Mouse (Mus musculus) cerebellum, postnatal 10 days (tissue): Measurements from ENCODE around the gene Cnih2.
A peak's percentile ranks its signal among the peaks of the same experiment; 100 is the strongest.
"Not testable (repeated sequence)": the region's sequence is repeated elsewhere in the genome, so short reads cannot be mapped to it uniquely, and the experiment has no call there.

Source experiments
- DNase-seq, 2 experiments: peaks; one replicate each; pipeline ENCODE4 v3.0.0; 2021; ENCODE audit warnings: mixed read lengths in 2 of 2

The Cnih2 gene

DNA sequence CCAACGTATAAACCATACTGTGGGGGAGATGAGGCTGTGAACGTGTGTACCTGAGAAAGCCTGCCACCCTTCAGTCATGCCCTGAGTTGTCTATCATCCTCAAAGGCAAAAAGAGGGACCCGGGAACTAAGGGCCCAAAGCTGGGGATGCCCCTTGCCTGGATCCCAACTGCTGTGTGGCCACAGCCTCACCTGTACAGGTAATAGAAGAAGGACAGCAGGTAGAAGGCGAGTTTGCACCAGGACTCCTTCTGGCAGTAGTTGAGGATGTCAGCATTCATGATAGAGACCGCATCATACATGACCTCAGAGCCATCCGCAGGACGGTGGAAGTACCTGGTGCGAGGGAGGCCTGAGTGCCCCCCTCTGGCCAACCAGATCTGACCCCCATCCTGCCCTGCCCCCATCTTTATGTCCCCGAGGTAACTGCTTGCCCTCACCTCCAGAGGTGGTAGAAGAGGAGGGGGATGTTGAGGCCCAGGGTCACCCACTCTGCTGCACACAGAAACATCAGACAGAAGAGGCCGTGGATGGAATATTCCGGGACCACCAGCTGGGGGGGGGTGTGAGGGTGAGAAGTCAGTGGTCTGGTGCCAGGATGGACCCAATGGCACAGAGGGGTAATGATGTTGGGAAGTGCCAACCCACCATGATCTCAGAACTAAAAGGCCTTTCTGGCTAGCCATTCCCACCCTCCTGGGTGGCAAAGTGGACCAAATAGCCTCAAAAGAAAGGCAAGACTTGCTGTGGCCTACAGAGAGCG lies 4.7 kb downstream of the Cnih2 start:
- DNase-seq, result peak; percentile 59 to 66

DNA sequence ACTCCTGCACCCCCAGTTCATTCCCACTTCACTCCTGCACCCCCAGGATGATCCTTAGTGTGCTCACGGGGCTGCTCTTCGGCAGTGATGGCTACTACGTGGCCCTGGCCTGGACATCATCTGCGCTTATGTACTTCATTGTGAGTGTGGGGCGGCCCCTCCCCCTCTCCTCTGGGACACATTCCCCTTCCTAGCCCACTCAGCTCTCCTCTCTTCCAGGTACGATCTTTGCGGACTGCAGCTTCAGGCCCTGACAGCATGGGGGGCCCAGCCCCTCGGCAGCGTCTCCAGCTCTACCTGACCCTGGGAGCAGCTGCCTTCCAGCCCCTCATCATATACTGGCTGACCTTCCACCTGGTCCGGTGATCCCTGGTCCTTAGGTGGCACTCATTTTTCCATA lies 6.2 kb downstream of the Cnih2 start:
- no peak for DNase-seq

DNA sequence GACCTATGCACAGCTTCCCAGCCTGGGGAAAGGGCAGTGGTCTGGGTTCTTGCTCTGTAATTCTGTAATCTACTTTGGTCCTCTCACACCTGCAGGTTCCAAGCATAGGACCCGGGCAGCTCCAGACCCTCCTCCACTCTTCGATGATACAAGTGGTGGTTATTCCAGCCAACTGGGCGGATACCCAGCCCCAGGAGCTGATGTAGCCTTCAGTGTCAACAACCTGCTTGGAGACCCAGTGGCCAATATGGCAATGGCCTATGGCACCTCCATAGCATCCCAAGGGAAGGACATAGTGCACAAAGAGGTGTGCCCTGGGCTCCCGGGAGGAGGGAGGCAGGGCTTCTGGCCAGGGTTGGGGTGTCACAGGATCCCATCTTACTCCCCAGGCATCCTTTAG lies 9.0 kb downstream of the Cnih2 start:
- no peak for DNase-seq

DNA sequence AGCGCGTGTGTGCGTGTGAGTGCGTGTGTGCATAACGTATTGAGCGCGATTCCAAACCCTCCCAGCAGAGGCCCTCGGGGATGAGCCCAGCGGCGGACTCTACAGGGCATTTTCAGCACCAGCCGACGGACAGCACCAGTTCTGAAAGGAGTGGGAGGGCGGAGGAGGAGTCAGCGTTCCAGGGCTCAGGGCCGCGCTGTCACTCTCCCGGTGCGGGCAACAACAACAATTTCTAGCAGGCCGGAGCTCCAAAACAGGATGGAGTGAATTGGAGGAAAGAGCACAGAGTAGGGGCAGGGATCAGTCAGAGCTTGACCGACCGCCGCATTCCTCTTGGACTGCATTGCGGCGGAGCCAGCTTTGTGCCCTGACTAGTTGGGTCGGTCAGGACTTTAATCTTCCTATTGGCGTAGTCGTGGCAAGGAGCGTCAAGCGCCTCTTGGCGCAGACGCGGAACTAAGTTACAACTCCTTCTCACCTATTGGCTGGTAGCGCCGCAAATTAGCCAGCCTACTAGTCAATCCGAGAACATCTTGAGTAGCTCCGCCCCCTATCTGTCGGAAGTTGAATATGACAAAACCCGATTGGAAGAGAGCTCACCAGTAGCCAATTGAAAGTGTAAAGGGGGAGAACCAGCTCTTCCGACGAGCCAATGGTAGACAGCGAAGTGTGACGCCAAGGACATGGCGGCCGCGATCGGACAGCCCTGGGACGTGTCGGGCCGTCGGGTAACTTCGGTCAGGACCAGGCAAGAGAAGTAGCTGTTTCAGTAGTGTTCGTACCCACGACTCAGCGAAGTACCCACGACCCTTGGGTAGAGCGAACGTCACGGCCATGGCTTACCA lies 10.2 kb downstream of the Cnih2 start, which contains the start of gene Yif1a:
Gene Yif1a, plus strand, starts transcription at position 655 of the 845 bp plus-strand sequence.
- peak; percentile 94 to 96 for DNase-seq

DNA sequence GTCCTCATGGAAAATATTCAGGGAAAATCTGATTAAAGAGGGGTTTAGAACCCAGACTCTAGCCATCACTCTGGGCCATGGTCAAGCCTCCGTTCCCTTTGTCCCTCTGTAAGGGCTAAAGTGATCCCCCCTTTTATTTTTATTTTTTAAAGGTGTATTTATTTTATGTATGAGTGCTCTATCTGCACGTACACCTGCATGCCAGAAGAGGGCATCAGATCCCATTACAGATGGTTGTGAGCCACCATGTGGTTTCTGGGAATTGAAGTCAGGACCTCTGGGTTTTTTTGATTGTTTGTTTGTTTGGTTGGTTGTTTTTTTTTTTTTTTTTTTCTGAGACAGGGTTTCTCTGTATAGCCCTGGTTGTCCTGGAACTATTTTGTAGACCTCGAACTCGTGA lies 11.8 kb downstream of the Cnih2 start:
- not testable (repeated sequence) for DNase-seq

DNA sequence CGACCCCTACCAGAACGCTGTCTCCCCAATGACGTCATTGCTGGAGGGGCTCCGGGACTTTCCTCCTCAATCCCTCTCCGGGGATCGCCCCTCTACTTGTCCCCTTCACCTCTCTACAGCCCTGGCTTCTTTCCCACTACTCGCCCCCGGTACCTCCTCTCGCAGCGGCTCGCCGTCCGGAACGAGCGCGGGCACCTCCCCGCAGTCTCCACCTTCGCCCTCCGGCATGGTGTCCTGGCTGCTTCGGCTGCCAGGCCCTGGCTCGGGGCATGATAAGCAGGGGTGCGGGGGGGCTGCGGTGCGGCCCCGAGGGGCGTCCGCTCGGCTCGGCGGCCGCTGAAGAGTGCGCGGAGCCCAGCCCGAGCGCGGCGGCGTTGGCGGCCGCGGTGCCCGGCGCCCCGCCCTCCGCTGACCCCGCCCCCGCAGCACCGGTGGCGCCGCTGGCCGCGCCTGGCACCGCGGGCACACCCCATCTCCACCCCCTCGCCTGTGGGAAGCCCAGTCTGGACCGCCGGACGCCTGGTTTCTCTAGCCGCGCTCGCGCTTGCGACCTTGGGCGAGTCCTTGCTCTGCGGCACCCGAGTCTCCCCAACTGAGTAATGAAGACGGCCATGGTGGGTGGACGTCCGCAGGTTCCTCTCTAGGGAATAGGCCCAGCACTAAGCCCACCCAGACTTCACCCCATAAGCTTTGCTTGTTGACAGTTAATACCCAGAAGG lies 13.0 kb downstream of the Cnih2 start, which contains the start of gene Tmem151a:
Gene Tmem151a, minus strand, starts transcription at position 387 of the 719 bp plus-strand sequence.
- peak; percentile 73 to 75 for DNase-seq

DNA sequence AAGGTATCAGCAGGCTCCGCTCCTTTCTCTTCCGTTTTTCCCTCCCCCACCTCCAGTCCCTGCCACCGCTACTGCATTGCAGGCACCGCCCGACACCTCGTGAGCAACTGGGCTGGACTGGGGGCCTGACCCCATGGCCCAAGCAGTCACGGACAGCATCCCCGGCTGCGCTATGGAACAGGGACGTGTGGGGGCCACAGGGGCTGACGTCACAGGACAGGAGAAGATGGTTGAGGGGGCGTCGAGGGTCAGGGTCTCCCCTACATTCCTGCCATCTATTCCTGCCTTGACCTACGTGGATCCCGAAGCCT lies 13.5 kb downstream of the Cnih2 start:
- DNase-seq, result peak in 1 of 2 experiments; percentile 56

DNA sequence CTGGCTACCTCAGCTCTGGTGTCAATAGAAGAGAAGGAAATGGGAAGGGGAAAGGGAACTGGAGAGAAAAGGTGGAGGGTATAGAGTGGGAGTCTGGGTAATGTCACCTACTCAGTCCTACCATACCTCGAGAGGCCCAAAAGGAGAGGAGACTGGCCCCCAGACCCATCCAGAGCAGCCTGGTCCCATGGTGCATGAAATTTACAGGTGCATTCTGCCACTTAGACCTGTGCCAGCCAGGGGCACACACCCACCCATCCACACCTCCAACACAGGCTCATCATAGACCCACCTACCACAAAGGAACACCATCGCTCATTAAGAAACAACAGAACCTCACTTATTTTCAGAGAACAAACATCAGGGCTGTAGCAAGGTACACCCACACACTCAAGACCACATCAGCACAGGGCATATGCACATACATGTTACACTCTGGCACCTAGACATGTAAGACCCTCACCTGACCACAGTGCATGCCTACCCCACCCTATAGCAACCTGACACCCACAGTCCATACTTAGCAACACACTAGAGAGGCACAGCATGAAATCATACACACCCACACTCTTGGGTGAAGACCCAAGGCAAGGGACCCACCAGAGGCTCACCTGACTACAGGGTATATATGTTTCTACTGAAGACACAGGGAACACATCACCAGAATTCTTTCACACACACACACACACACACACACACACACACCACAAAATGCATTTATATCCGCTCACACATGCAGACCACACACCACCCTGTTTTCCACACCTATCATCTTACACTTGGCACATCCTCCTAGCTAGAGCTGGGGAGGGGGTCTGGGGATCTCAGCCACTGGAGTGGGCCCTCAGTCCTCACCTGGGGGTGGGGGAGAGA lies 14.1 kb downstream of the Cnih2 start:
- no peak for DNase-seq

DNA sequence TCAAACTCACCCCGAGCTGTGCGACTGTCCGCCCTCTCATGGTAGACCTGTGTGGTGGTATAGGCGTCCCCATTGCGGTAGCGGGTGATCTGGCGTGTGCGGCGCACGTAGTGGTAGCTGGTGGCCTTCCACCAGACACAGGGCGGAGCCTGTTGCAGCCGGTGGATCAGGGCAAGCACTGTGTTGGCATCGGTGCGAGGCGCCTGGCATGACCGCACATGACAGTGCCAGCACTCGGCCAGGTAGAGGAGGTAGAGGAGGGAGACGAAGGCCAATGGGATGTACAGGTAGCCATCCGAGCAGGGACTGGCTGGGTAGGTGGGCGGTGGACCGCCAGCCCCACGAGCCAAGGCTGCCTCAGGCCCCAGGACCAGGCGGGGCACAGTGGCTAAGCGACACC lies 15.7 kb downstream of the Cnih2 start:
- peak in 1 of 2 experiments; percentile 44 for DNase-seq

DNA sequence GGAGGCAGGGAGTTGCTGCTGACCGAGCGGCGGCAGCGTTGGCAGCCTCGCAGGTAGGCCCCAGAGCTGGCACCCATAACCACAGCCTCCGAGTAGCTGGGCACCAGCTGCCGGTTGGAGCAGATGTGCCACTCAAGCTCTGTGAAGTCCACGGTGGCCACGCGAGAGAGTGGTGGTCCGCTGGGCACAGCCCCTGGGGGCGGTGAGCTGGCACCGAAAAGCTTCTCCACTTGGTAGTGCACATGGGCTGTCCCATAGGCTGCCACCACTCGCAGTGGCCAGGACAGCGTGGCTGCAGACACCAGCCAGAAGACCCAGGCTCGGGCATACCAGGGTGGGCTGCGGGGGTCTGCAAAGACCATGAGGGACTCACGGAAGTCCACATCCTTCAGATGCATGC lies 16.3 kb downstream of the Cnih2 start:
- no peak for DNase-seq

DNA sequence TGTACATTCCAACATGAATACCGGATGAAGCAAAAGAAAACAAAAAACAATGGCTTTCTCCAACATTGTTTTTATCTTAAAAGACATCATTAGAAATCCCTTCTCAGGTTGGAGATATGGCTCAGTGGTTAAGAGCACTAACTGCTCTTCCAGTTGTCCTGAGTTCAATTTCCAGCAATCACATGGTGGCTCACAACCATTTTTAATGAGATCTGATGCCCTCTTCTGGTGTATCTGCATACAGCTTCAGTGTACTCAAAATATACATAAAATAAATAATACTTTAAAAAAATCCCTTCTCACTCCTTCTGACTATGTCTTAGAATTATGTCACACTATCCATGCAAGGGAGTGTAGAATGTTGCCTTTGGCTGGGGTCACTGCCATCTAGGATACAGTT lies 19.0 kb downstream of the Cnih2 start:
- no peak for DNase-seq

DNA sequence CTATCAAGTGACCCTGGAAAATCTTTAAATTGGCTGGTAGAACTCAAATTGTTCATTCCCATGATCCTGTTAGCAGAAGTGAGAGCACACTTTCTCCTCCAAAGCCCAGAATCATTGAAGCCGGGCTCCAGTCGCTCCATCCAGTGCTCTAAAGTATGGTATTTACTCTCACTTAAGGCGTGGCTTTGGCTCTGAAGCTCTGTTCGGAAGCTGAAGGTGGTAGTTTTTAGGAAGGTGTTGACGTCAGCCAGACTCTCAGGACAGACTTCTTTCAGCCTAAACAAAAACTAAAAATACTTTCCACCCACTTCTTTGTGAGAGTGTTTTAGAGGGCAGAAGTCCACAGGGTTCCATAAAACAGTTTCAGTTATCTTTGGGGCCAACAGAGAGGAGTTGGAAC lies 24.8 kb downstream of the Cnih2 start:
- no peak for DNase-seq

DNA sequence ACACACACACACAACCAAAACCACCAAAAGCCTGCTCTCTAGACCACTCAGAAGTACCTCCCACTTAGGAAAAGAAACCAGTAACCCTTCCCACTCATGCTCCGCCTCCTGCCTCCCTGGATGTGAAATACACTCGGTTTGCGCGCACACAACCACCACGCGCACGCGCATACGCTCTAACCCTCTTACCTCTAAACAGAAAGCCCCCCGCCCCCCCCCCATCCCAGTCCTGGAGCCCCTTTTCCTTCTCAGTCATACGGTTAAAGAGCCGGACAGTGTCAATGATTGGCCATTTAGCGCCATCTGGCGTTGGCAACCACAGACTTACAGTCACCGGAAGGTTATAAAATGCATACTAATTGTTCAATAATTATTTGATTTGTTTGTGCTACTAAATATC lies 25.3 kb downstream of the Cnih2 start:
- DNase-seq, result peak; percentile 80 to 82

DNA sequence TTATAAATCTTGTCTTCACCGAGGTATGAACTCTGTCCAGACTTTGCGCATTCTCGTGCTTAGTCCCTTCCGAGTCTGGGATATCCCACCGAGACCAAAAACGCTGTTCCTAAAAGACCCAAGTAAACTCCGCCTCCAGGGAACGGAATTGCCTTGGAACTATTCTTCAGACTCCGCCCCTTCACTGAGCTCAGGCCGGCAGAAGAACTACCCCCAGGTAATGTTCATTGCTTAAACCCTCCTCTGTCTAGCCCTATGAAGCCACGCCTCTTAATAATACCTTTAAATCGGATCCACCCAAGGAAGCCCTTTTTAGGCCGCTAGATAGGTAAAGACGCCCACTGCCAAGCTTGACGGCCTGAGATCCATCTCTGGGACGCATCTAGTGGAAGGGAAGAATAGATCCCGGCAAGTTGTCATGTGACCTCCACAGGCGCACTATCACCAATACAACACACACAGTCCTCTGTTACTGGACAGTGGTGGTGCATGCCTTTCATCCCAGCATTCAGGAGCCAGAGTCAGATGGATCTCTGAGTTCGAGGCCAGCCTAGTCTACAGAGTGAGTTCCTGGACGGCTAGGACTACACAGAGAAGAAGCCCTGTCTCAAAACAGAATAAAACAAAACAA lies 25.8 kb downstream of the Cnih2 start:
- no peak for DNase-seq

DNA sequence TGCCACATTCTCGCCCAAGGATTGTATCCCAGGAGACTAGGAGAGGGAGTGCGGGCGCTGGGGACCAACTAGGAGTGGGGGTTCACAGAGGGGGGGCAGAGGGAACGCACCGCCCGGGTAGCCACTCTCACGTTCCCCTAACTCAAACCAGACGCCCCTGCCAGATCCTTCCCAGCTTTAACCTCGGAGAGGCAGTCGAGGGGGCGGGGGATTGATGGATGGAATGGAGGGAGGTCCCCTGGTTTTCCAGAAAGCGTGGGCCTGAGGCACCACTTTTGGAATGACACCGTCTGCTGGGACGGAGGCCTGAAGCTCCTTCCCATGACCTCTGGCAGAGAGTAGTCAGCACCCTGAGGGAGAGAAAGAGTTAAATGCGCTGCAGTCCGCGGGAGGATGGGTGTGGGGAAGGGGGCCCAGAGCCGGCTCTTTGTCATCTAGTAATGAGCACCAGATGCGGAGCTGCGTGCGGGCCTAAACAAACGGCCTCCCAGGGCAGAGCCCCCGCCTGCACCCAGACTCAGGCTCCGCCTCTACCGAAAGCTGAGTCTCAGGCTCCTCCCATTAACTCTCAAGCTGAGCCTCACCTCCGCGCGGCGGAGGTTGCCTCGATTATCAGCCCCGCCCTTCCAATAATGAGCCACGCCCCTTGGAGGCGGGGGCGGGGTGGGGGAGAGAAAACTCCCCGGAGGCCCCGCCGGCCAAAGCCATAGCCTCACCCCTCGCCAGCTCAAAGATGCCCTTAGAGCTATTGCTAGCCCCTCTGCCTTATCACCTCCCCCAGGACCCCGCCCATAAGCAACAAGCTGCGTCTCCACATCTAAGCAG lies 26.6 kb downstream of the Cnih2 start:
- peak; percentile 46 to 55 for DNase-seq

DNA sequence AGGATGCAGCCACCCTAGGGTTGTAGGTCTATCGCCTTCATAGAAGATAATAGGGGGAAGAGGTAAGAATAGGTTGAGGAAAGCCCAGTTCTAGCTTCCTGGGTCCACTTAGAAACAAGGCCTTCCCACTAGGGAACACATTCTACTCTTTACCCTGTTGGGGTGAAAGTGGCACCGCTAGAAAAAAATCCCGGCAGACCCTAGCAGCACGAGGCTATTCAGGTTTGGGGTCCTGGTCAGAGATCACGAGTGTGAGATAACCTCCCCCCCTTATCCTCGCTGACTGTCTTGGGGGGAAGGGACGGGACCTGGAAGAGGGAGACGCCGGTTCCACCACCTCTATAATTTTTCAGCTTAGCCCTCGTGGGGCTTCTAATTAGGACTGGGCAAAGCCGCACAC lies 27.2 kb downstream of the Cnih2 start:
- no peak for DNase-seq

DNA sequence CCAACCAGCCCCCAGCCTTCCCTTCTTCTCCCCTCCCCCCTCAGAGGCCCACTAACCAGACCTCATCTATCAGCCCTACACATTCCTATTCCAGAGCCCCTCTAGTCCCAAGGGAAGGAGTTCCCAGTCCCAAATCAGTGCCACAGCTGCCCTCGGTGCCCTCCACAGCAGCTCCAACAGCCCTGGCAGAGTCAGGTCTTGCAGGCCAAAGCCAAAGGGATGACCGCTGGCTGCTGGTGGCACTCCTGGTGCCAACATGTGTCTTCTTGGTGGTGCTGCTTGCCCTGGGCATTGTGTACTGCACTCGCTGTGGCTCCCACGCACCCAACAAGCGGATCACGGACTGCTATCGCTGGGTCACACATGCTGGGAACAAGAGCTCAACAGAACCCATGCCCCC lies 28.3 kb downstream of the Cnih2 start:
- DNase-seq, result no peak

DNA sequence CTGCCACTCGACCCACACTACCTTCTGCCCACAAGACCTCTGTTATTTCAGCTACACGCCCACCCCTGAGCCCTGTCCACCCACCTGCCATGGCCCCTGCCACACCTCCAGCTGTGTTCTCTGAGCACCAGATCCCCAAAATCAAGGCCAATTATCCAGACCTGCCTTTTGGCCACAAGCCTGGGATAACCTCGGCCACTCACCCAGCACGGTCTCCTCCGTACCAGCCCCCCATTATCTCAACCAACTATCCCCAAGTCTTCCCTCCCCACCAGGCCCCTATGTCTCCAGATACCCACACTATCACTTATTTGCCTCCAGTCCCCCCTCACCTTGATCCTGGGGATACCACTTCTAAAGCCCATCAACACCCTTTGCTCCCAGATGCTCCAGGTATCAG lies 28.8 kb downstream of the Cnih2 start:
- no peak for DNase-seq

DNA sequence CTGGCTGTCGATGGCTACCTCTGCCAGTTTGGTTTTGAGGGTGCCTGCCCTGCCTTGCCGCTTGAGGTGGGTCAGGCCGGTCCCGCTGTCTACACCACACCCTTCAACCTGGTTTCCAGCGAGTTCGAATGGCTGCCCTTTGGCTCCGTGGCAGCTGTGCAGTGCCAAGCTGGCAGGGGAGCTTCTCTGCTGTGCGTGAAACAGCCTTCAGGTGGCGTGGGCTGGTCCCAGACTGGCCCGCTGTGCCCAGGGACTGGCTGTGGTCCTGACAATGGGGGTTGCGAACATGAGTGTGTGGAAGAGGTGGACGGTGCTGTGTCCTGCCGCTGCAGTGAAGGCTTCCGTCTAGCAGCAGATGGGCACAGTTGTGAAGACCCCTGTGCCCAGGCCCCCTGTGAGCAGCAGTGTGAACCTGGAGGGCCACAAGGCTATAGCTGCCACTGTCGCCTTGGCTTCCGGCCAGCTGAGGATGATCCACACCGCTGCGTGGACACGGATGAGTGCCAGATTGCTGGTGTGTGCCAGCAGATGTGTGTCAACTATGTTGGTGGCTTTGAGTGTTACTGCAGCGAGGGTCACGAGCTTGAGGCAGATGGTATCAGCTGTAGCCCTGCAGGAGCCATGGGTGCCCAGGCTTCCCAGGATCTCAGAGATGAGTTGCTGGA lies 29.6 kb downstream of the Cnih2 start:
- peak; percentile 57 to 58 for DNase-seq

DNA sequence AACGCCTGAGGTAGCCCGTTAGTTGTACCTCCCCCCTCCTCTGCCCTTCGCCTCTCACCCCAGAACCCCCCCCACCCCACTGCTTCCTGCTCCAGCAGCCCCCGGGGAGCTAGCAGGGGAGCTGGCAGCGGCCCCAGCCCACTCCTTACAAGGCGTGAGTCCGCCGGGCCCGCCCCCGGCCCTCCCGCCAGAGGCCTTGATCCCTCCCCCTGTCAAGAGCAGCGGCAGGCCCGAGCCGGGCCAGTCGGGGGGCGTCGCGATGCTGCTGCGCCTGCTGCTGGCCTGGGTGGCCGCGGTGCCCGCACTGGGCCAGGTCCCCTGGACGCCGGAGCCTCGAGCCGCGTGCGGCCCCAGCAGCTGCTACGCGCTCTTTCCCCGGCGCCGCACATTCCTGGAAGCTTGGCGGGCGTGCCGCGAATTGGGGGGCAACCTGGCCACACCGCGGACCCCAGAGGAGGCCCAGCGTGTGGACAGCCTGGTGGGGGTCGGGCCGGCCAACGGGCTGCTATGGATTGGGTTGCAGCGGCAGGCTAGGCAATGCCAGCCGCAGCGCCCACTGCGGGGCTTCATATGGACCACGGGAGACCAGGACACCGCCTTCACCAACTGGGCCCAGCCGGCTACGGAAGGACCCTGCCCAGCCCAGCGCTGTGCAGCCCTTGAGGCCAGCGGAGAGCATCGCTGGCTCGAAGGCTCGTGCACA lies 30.3 kb downstream of the Cnih2 start, which contains the start of gene Cd248:
Gene Cd248, plus strand, starts transcription at position 212 of the 703 bp plus-strand sequence.
- peak; percentile 73 to 81 for DNase-seq
